Mouse (Mus musculus): ENCODE measurements at regions not wholly inside any gene's neighbourhood (a gene's known extent, or its start where the extent isn't known, plus 50 kb on each side); places are given as distances from the start of the nearest gene placed in this dataset.
"Not testable (repeated sequence)": the region's sequence is repeated elsewhere in the genome, so short reads cannot be mapped to it uniquely, and the experiment has no call there.

DNA sequence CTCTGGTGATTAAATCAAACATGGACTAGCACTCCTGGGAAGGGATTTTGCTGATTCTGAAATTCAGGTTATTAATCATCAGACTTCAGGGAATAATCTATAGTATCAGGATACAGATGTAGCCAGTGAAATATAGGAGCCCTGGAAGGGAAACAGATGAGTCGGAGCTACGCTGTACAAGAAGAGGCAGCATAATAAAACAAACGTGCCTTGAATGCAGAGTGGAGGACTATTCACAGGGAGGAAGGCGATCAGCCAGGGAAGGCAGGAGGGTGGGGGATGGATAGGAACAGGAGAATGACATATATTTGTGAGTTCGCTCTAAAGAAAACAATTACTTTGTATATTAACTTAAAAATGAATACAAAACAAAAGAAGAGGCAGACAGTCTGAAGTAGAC lies 286.6 kb upstream of the Got2 start:
- DNase-seq (ENCODE audit: low read depth, low spot score), result no peak

DNA sequence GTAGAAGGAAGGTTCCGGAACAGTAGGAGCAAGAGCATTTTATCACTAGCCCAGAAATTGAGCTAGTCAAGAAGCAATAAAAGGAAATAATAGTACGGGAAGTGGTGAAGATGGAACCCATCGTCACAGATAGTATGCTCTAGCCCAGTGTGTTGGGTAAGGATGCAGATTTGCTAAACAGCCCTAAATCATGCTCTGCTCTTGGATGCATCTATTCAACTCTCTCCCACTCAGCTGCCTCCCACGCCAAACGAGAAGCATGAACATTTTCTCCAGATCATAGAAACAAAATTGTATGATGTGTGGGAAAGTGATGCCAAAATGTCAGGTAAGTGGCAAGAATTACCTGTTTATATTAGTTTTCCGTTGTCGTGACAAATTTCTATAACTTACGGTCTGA lies 276.6 kb upstream of the Got2 start:
- no peak for DNase-seq (ENCODE audit: low read depth, low spot score)

DNA sequence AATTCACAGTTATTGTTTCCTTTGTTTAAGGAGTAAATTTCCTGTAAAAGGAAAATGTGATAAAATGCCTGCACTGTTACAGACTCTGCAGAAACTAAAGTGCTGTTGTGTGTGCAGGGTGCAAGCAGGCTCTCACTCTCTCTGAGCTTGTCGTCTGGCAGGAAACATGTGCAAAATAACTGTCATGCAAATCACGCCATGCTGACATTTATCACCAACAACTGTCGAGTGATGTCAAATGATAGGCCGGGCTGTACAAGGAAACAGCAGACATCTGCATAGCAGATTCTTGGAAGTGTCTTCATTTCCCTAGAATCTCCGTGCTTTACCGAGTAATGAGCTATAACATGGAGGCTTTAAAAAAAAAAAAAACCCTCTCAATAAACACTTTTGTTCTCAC lies 271.6 kb upstream of the Got2 start:
- peak; percentile 13 for DNase-seq (ENCODE audit: low read depth, low spot score)

DNA sequence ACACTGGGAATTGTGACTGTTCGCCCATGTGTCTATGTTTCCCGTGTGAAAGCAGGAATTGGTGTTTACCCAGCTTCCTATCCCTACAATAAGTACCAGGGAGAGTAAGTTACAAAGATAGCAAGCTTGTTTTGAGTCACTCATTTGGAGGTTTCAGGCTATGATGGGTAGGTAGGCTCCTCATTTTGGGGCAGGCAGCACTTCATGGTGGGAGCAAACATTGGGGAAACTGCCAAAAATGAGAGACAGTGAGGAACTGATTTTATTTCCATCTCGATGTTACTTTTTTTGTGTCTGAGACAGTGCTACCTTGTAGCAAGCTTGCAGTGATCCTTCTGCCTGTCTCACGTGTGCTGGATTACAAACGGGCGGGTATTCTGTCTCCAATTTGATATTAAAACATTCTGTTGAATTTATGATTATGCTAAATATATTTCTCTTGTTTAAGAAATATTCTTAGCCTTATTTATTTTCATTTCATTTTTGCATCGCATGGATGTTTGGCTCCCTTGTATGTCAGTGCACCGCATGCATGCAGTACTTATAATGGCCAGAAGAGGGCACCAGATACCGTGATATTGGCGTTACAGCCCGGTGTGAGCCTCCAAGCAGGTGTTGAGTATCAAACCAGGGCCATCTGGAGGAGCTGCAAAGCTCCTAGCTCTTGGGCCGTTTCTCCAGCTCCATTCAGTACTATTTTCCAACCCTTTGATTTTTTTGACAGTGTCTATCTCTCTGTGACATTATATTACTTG lies 264.3 kb upstream of the Got2 start:
- DNase-seq (ENCODE audit: low read depth, low spot score), result peak; percentile 20

DNA sequence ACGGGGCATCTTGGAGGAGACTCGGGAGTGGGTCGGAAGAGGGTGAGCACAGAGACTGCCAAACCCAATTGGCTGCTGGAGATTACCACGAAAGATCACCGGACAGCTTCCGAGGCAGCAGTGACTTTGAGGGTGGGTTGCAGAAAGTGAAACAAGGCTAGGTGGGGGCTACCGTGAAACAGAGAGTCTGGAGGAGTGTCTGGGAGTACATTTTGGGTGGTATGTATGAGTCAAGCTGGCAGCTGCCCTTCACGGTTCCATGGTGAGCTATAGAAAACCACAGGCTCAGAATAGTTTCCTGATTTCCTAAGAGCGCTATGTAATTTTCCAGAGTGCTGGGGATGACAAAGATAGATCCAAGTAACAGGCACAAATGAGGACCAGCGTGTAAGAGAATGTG lies 263.7 kb upstream of the Got2 start:
- DNase-seq (ENCODE audit: low read depth, low spot score), result no peak

DNA sequence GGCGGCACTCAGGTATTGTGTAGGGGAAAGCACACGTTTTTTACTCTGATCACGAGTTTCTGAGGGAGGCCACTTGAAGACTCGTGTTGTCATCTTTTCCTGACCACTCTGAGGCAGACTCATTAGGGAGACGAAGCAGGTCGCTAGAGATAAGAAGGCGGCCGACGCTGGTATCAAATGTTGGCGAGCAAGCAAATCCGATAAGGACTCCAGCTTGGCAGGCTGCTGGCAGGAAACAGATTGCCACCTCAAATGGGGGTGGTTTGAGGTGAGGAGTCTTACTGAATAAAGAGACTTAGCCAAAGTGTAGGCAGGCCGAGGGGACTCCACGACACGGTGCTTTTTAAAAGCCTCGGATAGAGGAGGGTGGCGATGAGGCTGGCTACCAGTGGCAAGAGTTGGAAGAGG lies 262.7 kb upstream of the Got2 start:
- DNase-seq (ENCODE audit: low read depth, low spot score), result no peak

DNA sequence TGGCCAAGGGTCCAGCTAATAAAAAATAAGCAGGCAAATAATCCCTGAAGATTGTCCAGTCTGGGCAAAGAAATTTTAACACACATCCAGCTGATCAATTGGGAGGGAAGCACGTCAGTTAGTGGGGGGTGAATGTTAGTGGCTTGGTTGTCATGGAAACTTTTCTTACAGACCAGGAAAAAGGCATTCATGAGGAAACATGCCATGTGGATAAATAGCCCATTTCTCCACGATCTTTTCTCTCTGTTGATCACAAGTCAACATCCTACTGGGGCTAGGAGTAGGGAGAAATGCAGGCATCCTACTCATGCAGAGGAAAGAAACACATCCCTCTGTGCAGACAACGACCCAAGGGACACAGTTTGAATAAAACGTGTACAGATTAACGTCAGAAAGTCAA lies 243.8 kb upstream of the Got2 start:
- no peak for DNase-seq (ENCODE audit: low read depth, low spot score)

DNA sequence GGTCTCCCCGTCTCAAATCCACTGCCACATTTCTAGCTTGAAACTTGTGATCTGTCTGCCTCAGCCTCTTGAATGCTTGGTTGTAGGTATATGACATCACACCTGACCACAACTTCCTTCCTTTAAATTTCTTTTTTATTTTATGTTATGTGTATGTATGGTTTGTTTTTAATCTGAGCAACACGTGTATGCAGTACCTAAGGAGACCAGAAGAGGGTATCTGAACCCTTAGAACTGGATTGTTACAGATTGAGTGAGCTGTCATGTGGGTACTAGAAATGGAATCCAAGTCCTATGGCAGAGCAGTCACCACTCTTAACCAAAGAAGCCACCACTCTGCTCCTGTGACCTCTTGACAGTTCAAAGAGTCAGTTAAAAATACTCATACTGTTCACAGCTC lies 240.0 kb upstream of the Got2 start:
- no peak for DNase-seq (ENCODE audit: low read depth, low spot score)

DNA sequence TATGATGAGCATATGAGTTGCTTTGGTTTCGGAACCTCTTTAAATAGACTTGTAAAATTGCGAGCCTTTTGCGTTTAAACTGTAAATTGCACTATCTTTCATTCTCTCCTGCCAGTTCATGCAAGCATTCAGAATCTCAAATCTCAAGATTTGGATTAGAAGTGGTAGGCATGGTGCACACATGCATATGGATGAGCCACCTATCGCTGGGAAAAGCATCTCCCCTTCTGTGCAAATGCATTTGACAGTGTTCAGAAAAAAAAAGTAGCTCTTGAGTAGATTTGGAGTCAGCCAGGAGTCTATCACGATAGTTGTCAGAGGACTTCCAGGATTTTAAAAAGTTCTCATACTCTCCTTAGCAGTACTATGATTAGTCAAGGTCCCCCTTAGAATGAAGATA lies 212.5 kb upstream of the Got2 start:
- DNase-seq (ENCODE audit: low read depth, low spot score), result no peak

DNA sequence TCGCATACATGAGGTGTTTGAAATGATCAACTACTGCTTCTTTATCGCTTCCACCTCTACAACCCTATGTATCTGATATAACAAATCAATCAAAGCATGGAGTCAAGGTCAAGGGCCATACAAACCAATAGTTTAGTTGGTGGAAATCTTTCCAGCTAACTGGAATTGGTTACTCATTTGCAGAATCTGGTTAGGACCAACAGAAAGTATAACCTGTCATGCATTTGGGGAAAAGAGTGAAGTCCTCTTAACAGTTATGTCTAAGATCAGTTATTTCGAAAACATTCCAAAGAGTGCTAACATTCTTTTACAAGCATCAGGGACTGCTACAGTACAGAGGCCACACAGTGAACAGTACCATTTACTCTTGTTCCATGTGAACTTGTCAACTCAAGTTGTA lies 204.6 kb upstream of the Got2 start:
- DNase-seq (ENCODE audit: low read depth, low spot score), result no peak

DNA sequence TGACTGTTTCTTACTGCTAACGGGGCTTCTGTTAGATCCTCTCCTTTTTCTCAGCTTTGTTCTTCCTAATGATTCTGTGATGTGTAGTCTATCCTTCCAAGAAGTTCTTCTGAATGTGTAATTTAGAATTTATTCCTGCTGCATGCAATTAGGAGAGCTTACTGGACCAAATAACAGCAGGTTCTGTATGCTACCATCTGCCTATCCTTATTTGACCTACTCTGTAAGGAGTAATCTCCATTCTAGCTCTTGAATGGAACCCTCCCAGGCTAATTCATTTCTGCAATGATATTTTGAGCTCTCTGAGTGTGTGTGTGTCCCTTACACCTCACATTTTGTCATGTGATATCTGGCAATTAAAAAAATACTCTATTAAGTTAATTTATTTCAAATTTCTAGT lies 201.9 kb upstream of the Got2 start:
- no peak for DNase-seq (ENCODE audit: low read depth, low spot score)

DNA sequence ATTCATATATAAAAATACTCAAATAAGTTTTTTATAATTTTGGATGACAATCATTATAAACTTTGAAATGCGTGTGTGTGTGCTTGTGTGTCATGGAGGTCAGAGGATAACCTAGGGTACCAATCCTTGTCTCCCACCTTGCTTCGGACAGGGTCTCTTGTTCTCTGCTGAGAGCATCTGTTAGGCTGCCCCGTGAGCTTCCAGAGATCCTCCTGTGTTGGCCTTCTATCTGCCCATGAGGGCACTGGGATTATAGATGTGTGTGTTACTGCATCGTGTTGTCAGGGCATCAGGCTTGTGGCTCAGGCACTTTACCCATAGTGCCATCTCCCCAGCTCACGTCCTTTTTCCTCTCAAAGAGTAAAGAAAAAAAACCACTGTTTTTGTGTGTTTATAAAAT lies 180.0 kb upstream of the Got2 start:
- DNase-seq (ENCODE audit: low read depth, low spot score), result no peak

DNA sequence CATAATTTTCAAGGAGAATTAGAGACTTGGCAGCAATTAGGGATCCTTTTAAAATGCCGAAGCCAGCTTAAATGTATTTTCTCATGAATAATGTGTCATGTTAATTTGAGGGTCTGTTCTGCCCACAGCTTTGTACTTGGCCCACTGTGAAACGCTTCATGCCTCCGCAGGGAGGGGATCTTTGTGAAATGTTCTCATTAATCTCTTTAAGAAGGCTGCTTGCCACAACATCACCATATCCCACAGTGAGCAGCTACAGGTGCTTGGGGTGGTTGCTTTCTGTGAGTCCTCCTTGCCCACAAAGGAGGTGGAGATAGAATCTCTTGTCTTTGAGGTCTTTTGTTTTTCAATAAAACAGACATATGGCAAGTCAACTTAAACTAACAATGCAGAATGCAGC lies 159.3 kb upstream of the Got2 start:
- no peak for DNase-seq (ENCODE audit: low read depth, low spot score)

DNA sequence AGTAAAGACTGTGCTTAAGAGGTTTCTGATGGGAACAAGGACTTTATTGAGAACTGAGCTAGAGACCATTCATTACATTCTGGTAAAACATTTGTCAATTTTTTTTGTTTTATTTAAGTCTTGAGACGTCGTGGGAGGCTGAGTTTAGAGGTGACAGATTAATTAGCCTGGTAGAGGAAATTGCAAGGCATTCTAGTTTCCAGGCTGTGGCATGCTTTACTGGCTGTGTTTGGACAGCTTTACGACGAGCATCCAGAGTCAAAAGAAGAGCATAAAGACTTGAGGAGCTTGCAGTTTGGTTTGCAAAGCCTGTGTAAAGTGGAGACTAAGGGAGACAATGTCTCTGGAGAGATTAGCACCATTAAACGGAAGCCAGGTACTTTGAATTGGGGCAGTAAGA lies 154.0 kb upstream of the Got2 start:
- DNase-seq (ENCODE audit: low read depth, low spot score), result no peak

DNA sequence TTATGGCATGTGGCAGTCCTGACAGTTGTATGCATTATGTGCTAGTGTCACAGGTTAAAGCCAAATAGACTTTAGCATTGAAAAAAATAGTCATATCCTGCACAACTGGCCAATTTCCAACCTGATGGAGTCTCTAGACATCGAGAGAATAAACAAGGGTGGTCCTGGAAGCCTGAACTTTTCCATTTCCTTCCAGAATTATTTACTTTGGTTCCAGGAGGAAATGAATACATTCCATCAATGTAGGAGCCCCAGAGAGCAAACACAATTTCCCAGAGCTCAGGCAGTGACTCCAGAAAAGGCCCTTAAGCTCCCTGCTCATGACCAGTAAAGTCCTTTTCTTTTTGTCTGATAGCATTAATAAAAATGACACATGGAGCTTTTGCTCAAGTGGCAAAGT lies 151.9 kb upstream of the Got2 start:
- DNase-seq (ENCODE audit: low read depth, low spot score), result no peak

DNA sequence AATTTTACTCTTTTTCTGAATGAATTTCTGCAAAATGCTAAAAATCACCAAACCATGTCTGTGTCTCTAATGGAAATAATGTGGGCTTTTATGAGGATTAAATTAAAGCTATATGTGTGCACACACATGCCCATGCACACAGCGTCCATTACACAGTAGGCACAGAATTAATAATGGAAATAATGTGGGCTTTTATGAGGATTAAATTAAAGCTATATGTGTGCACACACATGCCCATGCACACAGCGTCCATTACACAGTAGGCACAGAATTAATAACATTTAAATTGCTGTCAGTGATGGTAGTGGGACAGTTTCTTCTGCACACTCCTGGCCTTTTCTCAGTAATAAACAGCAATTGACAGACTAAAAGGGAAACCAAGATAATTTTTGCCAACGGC lies 130.4 kb upstream of the Got2 start:
- DNase-seq (ENCODE audit: low read depth, low spot score), result not testable (repeated sequence)

DNA sequence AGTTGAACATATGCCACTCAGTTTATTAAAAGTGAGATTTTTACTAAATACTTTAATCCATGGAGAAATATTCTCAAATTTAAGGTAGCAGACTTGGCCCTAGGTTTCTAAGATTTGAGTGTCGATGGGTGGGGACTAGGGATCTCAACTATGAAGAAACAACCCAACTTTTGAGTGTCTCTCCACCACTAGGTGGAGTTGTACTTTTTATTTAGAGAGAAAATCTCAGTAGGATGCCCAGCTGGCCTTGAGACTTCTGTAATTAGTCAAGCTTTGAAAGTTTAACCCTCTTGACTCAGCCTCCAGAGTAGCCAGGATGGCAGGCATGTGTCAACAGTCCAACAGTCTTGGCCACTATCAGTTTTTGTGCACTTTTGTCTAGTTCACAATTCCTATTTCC lies 123.7 kb upstream of the Got2 start:
- DNase-seq (ENCODE audit: low read depth, low spot score), result no peak

DNA sequence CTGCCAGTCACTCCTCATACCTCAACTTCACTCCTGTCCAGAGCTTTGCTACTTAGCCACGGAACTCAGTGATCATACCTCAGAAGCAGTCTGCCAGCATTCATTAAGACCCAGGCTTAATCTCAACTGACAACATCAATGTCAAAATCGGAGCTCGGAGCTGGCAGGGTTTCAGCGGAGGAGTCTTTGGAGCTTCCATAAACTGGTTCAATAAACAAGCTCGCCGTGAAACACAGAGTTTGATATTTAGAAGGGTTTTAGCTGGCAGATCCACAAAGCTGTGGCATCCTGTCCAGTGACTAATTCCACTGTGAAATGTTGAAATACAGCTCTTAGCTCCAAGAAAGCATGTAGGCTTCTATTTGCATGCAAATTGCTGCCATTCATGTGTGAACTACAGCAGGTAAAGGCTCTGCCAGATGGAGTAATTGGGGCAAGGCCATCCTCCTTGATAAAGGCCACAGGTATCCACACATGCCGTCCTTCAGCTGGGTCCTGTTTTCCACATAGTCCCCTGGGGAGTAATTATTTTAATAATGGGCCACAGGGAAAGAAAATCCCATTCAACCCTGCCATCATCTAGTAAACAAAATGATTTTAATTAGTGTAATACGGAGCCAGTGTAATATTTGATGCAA lies 103.6 kb upstream of the Got2 start:
- no peak for DNase-seq (ENCODE audit: low read depth, low spot score)

DNA sequence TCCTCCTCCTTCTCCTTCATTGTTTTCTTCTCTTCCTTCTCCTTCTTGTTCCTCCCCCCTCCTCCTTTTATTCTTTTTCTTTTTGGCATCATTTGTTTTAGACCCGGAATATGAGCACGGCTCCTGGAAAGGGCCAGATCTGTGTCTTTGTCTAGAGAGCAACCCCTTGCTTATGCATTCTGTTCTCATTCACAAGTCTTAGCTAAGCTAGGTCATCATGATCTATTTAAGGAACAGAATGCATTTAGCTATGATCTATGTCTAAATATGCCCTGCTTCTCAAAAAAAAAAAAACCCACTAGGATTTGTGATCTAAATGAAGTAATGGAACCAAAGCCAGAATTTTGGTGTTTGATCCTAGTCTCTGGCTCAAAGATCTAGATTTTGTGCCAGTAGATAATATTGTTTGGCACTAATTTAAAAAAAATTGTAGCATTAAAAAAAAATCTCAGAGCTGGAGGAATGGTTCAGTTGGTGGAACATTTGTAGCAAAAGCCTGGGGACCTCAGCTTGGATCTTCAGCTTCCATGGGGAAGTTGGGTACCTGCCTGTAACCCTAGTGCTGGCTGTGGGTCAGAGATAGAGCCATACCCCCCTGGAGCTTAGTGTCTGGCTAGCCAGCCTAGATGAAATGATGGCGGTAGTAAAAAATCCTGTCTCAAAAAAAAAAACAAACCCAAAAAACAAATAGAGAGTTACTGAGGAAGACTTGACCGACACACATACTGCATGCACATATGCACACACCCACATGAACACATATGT lies 100.5 kb upstream of the Got2 start:
- no peak for DNase-seq (ENCODE audit: low read depth, low spot score)

DNA sequence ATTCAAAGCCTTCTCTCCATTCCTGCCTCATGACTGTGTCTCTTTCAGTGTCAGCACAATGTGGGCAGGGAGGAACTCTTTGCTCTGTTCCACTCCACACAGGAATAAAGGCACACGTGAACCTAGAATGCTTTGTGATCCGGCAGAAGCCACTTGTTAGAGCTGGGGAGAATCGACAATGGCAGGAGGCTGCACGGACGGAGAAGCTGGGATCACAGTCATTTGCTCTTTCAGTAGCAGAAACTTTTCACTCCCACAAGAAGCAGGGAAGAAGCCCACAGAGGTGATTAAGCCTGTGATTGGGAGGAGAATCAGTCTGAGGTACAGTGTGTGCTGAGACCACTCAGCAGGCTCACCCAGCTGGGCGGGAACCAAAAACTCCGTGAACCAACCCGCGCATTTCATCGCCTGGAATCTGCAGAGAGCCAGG lies 98.7 kb upstream of the Got2 start:
- DNase-seq (ENCODE audit: low read depth, low spot score), result no peak

DNA sequence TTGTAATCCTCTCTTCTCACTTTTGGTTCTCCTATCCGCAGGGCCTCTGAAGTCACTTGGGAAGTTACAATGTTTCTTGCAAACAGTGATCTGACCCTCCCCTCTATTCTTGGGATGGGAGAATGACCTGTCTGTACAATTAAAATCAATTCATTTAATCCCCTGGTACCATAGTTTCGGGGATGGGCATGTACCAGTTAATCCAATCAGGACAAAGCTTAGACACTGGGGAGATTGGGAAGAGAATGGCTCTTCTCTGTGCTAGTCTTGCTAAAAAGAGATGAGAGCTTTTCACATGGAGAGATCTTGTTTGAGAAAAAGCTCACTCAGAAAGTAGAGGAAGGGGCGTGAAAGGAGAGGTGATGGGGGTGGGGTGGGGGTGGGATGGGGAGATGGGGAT lies 98.1 kb upstream of the Got2 start:
- no peak for DNase-seq (ENCODE audit: low read depth, low spot score)

DNA sequence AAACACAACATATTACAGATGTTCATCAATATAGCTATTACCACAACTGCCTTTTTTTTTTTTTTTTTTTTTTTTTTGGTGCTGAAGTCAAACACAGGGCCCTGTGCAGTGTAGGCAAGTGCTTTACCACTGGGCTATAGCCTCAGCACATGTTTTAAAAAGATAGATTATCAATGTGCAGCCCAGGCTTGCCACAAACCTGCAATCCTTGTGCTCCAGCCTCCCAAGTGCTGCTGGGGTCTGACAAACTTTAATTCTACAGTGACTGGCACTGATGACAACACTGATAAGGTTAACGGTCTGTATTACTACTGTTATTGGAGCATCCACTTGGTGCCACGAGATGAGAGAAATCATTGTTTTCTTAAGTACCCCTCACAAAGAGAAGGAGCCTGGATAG lies 95.3 kb upstream of the Got2 start:
- no peak for DNase-seq (ENCODE audit: low read depth, low spot score)

DNA sequence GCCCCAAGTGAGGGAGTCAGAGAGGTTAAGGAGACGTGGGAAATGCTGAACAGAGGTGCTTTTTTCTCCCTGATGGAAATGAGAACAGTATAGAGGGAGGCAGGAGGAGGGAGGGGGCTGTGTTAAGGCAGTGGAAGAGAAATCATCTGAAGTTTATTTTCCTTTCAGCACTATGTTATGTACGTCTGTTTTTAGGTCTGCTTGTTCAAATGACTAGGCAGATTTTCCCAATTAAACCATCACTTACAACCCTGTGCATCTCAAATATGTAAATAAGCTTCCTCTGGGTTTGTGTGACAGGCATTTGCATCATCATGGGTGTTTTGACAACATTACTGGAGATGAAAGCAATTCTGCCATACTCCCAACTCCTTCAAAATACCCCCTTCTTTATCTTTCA lies 92.1 kb upstream of the Got2 start:
- DNase-seq (ENCODE audit: low read depth, low spot score), result no peak

Measured in embryo, embryonic 11.5 days (tissue).